Mouse (Mus musculus) limb, embryonic 12.5 days (tissue): ENCODE data around the gene Actr3b. TPM values are rescaled to one million over a fixed set of nuclear protein-coding genes. Genes with fewer than 3 reads are reported as not detected.
"Not testable (repeated sequence)": the region's sequence is repeated elsewhere in the genome, so short reads cannot be mapped to it uniquely, and the experiment has no call there.

ENCODE experiments used
- ATAC-seq: fragments of 200-750 bp; cut with Nextera tagmentation; 2 replicates; pipeline ENCODE4 v1.8.0; 2017; ENCODE audit warnings: low read depth, moderate TSS enrichment; ENCODE audit not compliant: insufficient number of reproducible peaks, insufficient read depth, low FRiP score, low TSS enrichment
- H3K27ac ChIP-seq: fragments of 300-500 bp; sonication (generic); 2 replicates; pipeline ENCODE4 v1.5.1; 2016; ENCODE audit warnings: mild to moderate bottlenecking, moderate library complexity
- H3K27me3 ChIP-seq: fragments of 300-500 bp; sonication (generic); 2 replicates; pipeline ENCODE4 v1.6.1; 2016; ENCODE audit warnings: mild to moderate bottlenecking, moderate library complexity
- H3K36me3 ChIP-seq: fragments of 300-500 bp; sonication (generic); 2 replicates; pipeline ENCODE4 v1.6.1; 2016; ENCODE audit warnings: mild to moderate bottlenecking, moderate library complexity
- H3K4me1 ChIP-seq: fragments of 300-500 bp; sonication (generic); replicated peaks from 2 replicates; pipeline ENCODE4 v1.6.1; 2016
- H3K4me2 ChIP-seq: fragments of 300-500 bp; sonication (generic); 2 replicates; pipeline ENCODE4 v1.6.1; 2016; ENCODE audit warnings: mild to moderate bottlenecking, moderate library complexity
- H3K4me3 ChIP-seq: fragments of 300-500 bp; sonication (generic); replicated peaks from 2 replicates; pipeline ENCODE4 v1.5.1; 2016; ENCODE audit warnings: mild to moderate bottlenecking
- H3K9ac ChIP-seq: fragments of 300-500 bp; sonication (generic); replicated peaks from 2 replicates; pipeline ENCODE4 v1.6.1; 2016; ENCODE audit warnings: mild to moderate bottlenecking, moderate library complexity
- H3K9me3 ChIP-seq: fragments of 300-500 bp; sonication (generic); 2 replicates; pipeline ENCODE4 v1.6.1; 2016; ENCODE audit warnings: mild to moderate bottlenecking, moderate library complexity
- WGBS: fragments of 180-500 bp; shearing (Covaris S2); methylation state at CpG from one replicate; pipeline ENCODE4 v1.1.7; 2016; 5-methylcytosine and 5-hydroxymethylcytosine counted together
- polyA plus RNA-seq: library from polyadenylated mRNA; unstranded; fragments of >200 nt; fragmentation: Nextera tagmentation; extraction: Ambion mirVana; gene quantifications from 2 replicates; pipeline ENCODE4 v1.2.1, GENCODE M21; 2016

Actr3b gene
- polyA plus RNA-seq = 2.7 and 3.6 TPM in 2 replicates

DNA sequence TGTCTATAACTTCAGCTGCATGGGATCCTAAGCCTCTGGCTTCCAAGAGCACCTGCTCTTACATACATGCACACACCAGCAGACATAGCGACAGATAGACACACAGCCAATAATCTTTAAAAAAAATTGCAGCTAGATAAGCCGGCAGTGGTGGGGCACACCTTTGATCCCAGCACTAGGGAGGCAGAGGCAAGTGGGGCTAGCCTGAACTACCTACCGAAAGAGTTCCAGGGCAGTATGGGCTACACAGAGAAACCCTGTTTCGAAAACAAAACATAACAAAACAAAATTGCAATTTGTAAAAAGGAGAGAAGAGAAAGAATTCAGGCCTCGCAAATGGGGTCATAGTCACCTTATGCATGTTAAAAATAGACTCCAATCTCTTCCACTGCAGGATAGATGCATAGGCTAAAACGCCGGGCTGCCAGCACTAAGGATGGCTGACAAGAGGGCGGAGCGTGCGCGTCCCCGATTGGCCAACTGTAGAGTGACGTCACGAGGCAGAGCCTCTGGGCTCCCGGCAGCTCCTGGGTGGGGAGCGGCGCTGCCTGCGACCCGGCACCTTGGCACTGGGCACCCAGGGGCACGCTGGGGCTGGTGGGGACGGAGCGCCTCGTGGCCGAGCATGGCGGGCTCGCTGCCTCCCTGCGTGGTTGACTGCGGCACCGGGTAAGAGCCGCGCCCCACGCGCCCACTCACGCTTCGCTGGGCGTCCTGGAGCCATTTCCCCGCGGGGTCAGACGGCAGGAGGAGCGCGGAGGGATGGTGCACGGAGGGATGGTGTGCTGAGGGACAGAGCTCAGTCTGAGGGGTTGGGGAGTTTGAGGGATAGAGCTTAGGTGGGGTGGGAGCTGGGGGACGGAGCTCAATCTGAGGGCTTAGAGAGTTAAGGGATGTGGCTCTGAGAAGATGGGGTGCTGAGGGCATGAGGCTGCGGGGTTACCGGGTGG, at the start of gene Actr3b:
TSS of gene Actr3b (plus strand) at position 538 of the 950 bp plus-strand sequence.
- H3K27ac ChIP-seq = no peak within 1 kb of the TSS
- 3% methylated on average over 45 of the region's 45 CpGs for WGBS
- peak within 1 kb of the TSS; percentile 74 for H3K4me3 ChIP-seq

DNA sequence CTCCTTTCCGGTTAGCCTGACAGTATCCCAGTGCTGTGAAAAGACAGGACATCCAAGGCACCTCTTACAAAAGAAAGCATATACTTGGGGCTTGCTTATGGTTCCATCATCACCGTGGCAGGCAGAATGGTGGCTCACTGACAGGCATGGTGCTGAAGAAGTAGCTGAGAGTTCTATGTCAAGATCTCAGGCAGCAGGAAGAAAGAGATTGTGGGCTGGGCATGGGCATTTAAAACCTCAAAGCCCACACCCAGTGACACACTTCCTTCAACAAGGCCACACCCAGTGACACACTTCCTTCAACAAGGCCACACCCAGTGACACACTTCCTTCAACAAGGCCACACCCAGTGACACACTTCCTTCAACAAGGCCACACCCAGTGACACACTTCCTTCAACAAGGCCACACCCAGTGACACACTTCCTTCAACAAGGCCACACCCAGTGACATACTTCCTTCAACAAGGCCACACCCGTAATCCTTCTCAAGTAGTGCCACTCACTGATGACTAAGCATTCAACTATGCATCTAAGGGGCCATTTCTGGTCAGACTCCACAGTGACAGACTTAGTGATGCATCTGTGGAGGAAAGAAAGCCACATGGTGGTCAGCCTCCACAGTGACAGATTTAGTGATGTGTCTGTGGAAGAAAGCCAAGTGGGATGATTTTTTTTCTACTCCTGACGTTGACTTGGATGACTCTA, 46.6 kb upstream of the Actr3b start:
- not testable (repeated sequence) for H3K4me2 ChIP-seq, H3K27me3 ChIP-seq, H3K27ac ChIP-seq, H3K4me1 ChIP-seq, ATAC-seq, H3K9me3 ChIP-seq, H3K4me3 ChIP-seq, H3K9ac ChIP-seq, H3K36me3 ChIP-seq
- 91% methylated on average over 4 of the region's 4 CpGs for WGBS

More for the DNA sequence above, at the start of gene Actr3b:
- ATAC-seq = peak; percentile 94
- H3K9me3 ChIP-seq = no peaks in the 10 kb centered on the region
- peak within 1 kb of the TSS; percentile 70 for H3K9ac ChIP-seq
- H3K4me2 ChIP-seq = peak within 1 kb of the TSS; percentile 96
- H3K36me3 ChIP-seq = no peaks in the 10 kb centered on the region
- H3K27me3 ChIP-seq = peaks cover 13% of the 10 kb centered on the region
- peaks cover 5% of the 10 kb centered on the region for H3K4me1 ChIP-seq

GRCm38 (mm10) chr5:25719390-25719789, 40.4 kb upstream of the Actr3b start:
- no peaks in the 10 kb centered on the region for H3K4me1 ChIP-seq
- 89% methylated on average over 4 of the region's 4 CpGs for WGBS
- ATAC-seq = no peak
- H3K9ac ChIP-seq = no peak overlapping the region
- H3K27ac ChIP-seq = no peak overlapping the region
- no peaks in the 10 kb centered on the region for H3K27me3 ChIP-seq
- H3K4me2 ChIP-seq = no peak overlapping the region
- no peak overlapping the region for H3K4me3 ChIP-seq
- H3K9me3 ChIP-seq = 0 out of 2 replicates have a peak, but pooled peaks cover 5% of the 10 kb centered on the region
- H3K36me3 ChIP-seq = no peaks in the 10 kb centered on the region

DNA sequence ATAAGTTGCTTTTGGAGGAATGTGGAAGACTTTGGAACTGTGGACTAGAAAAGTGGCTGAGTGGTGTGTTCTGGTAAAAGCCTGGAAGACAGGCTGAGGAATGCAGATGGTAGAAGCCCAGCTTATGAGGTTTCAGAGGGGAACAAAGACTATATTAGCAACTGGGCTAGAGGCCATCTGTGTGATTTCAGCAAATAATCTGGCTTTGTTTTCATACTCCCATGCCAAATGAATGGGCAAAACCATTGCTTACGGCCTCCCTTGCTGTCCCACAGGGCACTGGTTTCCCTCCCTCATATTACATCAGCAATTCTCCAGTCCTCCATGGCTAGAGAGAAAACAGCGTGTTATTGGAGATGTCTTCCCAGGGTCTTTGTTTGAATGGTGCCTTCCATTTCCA, 36.8 kb upstream of the Actr3b start:
- ATAC-seq = no peak
- no peak overlapping the region for H3K9ac ChIP-seq
- H3K4me1 ChIP-seq = no peaks in the 10 kb centered on the region
- H3K4me3 ChIP-seq = no peak overlapping the region
- H3K36me3 ChIP-seq = no peaks in the 10 kb centered on the region
- no peaks in the 10 kb centered on the region for H3K27me3 ChIP-seq
- no peak overlapping the region for H3K27ac ChIP-seq
- WGBS = 77% methylated on average over 2 of the region's 2 CpGs
- H3K9me3 ChIP-seq = 0 out of 2 replicates have a peak, but pooled peaks cover 5% of the 10 kb centered on the region
- no peak overlapping the region for H3K4me2 ChIP-seq

- no peak overlapping the region for H3K9ac ChIP-seq
- H3K27ac ChIP-seq = no peak overlapping the region
- no peak overlapping the region for H3K4me3 ChIP-seq
- ATAC-seq = no peak
- no peak overlapping the region for H3K4me2 ChIP-seq
- no peaks in the 10 kb centered on the region for H3K4me1 ChIP-seq
- H3K36me3 ChIP-seq = no peaks in the 10 kb centered on the region
- 34% methylated on average over 1 of the region's 1 CpGs for WGBS
- no peaks in the 10 kb centered on the region for H3K27me3 ChIP-seq
- 0 out of 2 replicates have a peak, but pooled peaks cover 5% of the 10 kb centered on the region for H3K9me3 ChIP-seq
These were observed 35.6 kb upstream of the Actr3b start for GRCm38 (mm10) chr5:25724134-25724675.

DNA sequence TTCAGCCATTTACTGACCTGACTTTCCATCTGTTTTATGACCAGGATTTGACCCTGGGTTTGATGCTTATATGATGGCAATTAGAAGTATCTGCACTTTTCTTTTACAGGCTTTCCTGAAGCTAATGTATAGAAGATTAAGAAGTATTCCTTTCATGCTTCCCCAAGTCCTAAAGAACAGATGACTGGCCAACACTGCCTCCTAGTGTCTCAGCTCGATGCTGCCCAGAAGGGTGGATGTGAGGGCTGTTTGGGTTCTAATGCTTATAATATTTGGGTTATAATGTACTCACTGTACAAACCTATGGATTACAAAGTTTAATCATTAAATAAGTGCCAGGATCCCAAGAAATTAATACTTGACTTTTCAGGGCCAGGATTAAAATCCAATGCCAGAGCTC, 25.5 kb upstream of the Actr3b start:
- Histone ChIP-seq H3K27ac (no peak overlapping the region), H3K4me1 (no peaks in the 10 kb centered on the region), H3K4me3 (no peak overlapping the region), H3K9me3 (no peaks in the 10 kb centered on the region), H3K4me2 (no peak overlapping the region), H3K9ac (no peak overlapping the region), H3K27me3 (0 out of 2 replicates have a peak, but pooled peaks cover 4% of the 10 kb centered on the region), H3K36me3 (no peaks in the 10 kb centered on the region)
- no peak for ATAC-seq
- 8% methylated on average over 1 of the region's 1 CpGs for WGBS

GRCm38 (mm10) chr5:25735861-25736260, 23.9 kb upstream of the Actr3b start:
- WGBS = 79% methylated on average over 2 of the region's 2 CpGs
- H3K27me3 ChIP-seq = 0 out of 2 replicates have a peak, but pooled peaks cover 4% of the 10 kb centered on the region
- ATAC-seq = no peak
- no peaks in the 10 kb centered on the region for H3K4me1 ChIP-seq
- no peak overlapping the region for H3K4me3 ChIP-seq
- H3K9ac ChIP-seq = no peak overlapping the region
- H3K9me3 ChIP-seq = no peaks in the 10 kb centered on the region
- no peak overlapping the region for H3K27ac ChIP-seq
- no peaks in the 10 kb centered on the region for H3K36me3 ChIP-seq
- H3K4me2 ChIP-seq = no peak overlapping the region

GRCm38 (mm10) chr5:25738448-25738847, 21.3 kb upstream of the Actr3b start:
- H3K4me1 ChIP-seq = no peaks in the 10 kb centered on the region

DNA sequence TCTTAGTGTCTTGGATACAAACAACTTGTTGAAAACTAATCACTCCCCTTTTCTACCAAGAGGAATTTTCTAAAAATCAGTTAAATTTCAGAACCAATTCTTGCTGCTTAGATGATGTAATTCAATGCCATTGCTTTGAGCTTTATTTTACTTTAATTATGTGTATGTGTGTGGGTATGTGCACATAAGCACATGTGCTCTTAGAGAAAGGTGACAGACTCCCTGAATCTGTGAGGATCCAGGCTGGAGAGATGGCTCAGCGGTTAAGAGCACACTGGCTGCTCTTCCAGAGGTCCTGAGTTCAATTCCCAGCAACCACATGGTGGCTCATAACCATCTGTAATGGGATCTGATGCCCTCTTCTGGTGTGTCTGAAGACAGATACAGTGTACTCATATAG, 20.9 kb upstream of the Actr3b start:
- H3K27me3 ChIP-seq, H3K27ac ChIP-seq, H3K4me2 ChIP-seq, H3K36me3 ChIP-seq, H3K9ac ChIP-seq, H3K4me1 ChIP-seq, ATAC-seq, H3K4me3 ChIP-seq, H3K9me3 ChIP-seq: not testable (repeated sequence)
- 93% methylated on average over 1 of the region's 1 CpGs for WGBS

More at GRCm38 (mm10) chr5:25738448-25738847, 21.3 kb upstream of the Actr3b start:
- H3K27me3 ChIP-seq = no peaks in the 10 kb centered on the region
- no peak overlapping the region for H3K4me3 ChIP-seq
- H3K36me3 ChIP-seq = no peaks in the 10 kb centered on the region
- WGBS = 46% methylated on average over 3 of the region's 3 CpGs
- no peak overlapping the region for H3K27ac ChIP-seq
- ATAC-seq = no peak
- H3K4me2 ChIP-seq = no peak overlapping the region
- H3K9me3 ChIP-seq = no peaks in the 10 kb centered on the region
- H3K9ac ChIP-seq = no peak overlapping the region

- no peaks in the 10 kb centered on the region; the same call in 1 of the 2 replicates for H3K4me1 ChIP-seq
- no peak overlapping the region for H3K4me2 ChIP-seq
- H3K9me3 ChIP-seq = no peaks in the 10 kb centered on the region
- no peak overlapping the region for H3K4me3 ChIP-seq
- H3K9ac ChIP-seq = no peak overlapping the region
- no peak overlapping the region for H3K27ac ChIP-seq
- no peak for ATAC-seq
- H3K36me3 ChIP-seq = no peaks in the 10 kb centered on the region
- no peaks in the 10 kb centered on the region for H3K27me3 ChIP-seq
These were observed 11.9 kb upstream of the Actr3b start for GRCm38 (mm10) chr5:25747904-25748303.

DNA sequence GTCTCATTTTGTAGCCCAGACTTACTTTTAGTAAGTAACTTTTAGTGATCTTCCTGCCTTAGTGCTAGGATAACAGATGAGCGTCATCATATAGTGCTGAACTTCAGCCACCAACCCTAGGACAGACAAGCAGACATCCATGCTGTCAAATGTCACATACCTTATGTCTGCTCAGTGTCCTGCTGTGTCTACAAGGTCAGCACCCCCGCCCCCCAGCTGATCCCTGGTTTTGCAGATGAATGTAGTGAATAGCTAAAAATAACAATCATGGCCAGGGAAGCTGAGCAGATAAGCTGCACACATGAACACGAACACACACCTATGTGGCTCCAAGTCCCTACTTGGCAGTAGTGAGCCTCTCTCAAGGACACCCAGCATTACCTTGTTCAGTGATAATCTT, 11.2 kb upstream of the Actr3b start:
- H3K27ac ChIP-seq = no peak overlapping the region

More for the DNA sequence above, 11.2 kb upstream of the Actr3b start:
- no peak overlapping the region for H3K4me3 ChIP-seq
- 88% methylated on average over 3 of the region's 3 CpGs for WGBS
- no peak for ATAC-seq
- H3K9me3 ChIP-seq = no peaks in the 10 kb centered on the region
- no peak overlapping the region for H3K9ac ChIP-seq
- H3K36me3 ChIP-seq = no peaks in the 10 kb centered on the region
- no peaks in the 10 kb centered on the region for H3K27me3 ChIP-seq
- no peaks in the 10 kb centered on the region; the same call in 1 of the 2 replicates for H3K4me1 ChIP-seq
- H3K4me2 ChIP-seq = no peak overlapping the region
